Mouse (Mus musculus) intestine, embryonic 15.5 days (tissue): Measurements from ENCODE around the gene Zcchc7. TPM values are rescaled to one million over a fixed set of nuclear protein-coding genes. Genes with fewer than 3 reads are reported as not detected.
"Not testable (repeated sequence)": the region's sequence is repeated elsewhere in the genome, so short reads cannot be mapped to it uniquely, and the experiment has no call there.

Experiments used
- ATAC-seq: fragments of 200-750 bp; cut with Nextera tagmentation; 2 replicates; pipeline ENCODE4 v1.8.0; 2017; ENCODE audit warnings: moderate TSS enrichment, moderate library complexity
- H3K27ac ChIP-seq: fragments of 300-500 bp; sonication (generic); 2 replicates; pipeline ENCODE4 v1.5.1; 2015; ENCODE audit warnings: mild to moderate bottlenecking, inconsistent platforms
- H3K27me3 ChIP-seq: fragments of 300-500 bp; sonication (generic); replicated peaks from 2 replicates; pipeline ENCODE4 v1.6.1; 2015; ENCODE audit warnings: inconsistent platforms
- H3K36me3 ChIP-seq: fragments of 300-500 bp; sonication (generic); 2 replicates; pipeline ENCODE4 v1.6.1; 2015; ENCODE audit warnings: inconsistent platforms
- H3K4me1 ChIP-seq: fragments of 300-500 bp; sonication (generic); replicated peaks from 2 replicates; pipeline ENCODE4 v1.6.1; 2015; ENCODE audit warnings: inconsistent platforms
- H3K4me2 ChIP-seq: fragments of 300-500 bp; sonication (generic); replicated peaks from 2 replicates; pipeline ENCODE4 v1.6.1; 2015; ENCODE audit warnings: mild to moderate bottlenecking, inconsistent platforms
- H3K4me3 ChIP-seq: fragments of 300-500 bp; sonication (generic); replicated peaks from 2 replicates; pipeline ENCODE4 v1.5.1; 2015; ENCODE audit warnings: inconsistent platforms
- H3K9ac ChIP-seq: fragments of 300-500 bp; sonication (generic); 2 replicates; pipeline ENCODE4 v1.6.1; 2015; ENCODE audit warnings: inconsistent platforms
- H3K9me3 ChIP-seq: fragments of 300-500 bp; sonication (generic); 2 replicates; pipeline ENCODE4 v1.6.1; 2016; ENCODE audit warnings: inconsistent platforms
- WGBS: fragments of 180-500 bp; shearing (Covaris S2); methylation state at CpG from one replicate; pipeline ENCODE4 v1.1.7; 2015; 5-methylcytosine and 5-hydroxymethylcytosine counted together
- polyA plus RNA-seq: library from polyadenylated mRNA; unstranded; fragments of >200 nt; fragmentation: Nextera tagmentation; extraction: Ambion mirVana; gene quantifications from 2 replicates; pipeline ENCODE4 v1.2.1, GENCODE M21; 2015

Zcchc7 gene
- polyA plus RNA-seq, 1 experiment from 2014 or later, result 47.6 TPM

- H3K4me1 ChIP-seq, result no peaks in the 10 kb centered on the region
- H3K27ac ChIP-seq, result no peak overlapping the region
- H3K9ac ChIP-seq, result no peak overlapping the region
- H3K27me3 ChIP-seq, result no peaks in the 10 kb centered on the region
- H3K36me3 ChIP-seq, result peaks cover 21% of the 10 kb centered on the region; the same call in 1 of the 2 replicates
- no peak overlapping the region for H3K4me3 ChIP-seq
- H3K4me2 ChIP-seq, result no peak overlapping the region
- ATAC-seq, result no peak
- WGBS, result 76% methylated on average over 3 of the region's 3 CpGs
- no peaks in the 10 kb centered on the region for H3K9me3 ChIP-seq
Measured at GRCm38 (mm10) chr4:44928790-44929189, 173.1 kb downstream of the Zcchc7 start.

GRCm38 (mm10) chr4:44930406-44930805 lies 174.7 kb downstream of the Zcchc7 start:
- Histone ChIP-seq H3K4me2 (no peak overlapping the region), H3K4me3 (no peak overlapping the region), H3K36me3 (peaks cover 21% of the 10 kb centered on the region; the same call in 1 of the 2 replicates), H3K27me3 (no peaks in the 10 kb centered on the region), H3K4me1 (no peaks in the 10 kb centered on the region), H3K9me3 (no peaks in the 10 kb centered on the region), H3K9ac (no peak overlapping the region), H3K27ac (no peak overlapping the region)
- no peak for ATAC-seq
- WGBS, result 94% methylated on average over 7 of the region's 7 CpGs

GRCm38 (mm10) chr4:44931732-44932131 lies 176.1 kb downstream of the Zcchc7 start:
- H3K27me3 ChIP-seq, result no peaks in the 10 kb centered on the region
- H3K9ac ChIP-seq, result no peak overlapping the region
- ATAC-seq, result no peak
- WGBS, result 97% methylated on average over 6 of the region's 6 CpGs
- no peaks in the 10 kb centered on the region for H3K4me1 ChIP-seq
- H3K4me3 ChIP-seq, result no peak overlapping the region
- no peak overlapping the region for H3K27ac ChIP-seq
- H3K9me3 ChIP-seq, result no peaks in the 10 kb centered on the region
- peaks cover 16% of the 10 kb centered on the region; the same call in 1 of the 2 replicates for H3K36me3 ChIP-seq
- H3K4me2 ChIP-seq, result no peak overlapping the region

GRCm38 (mm10) chr4:44938359-44939340 lies 183.0 kb downstream of the Zcchc7 start:
- Histone ChIP-seq H3K9me3 (no peaks in the 10 kb centered on the region), H3K9ac (no peak overlapping the region), H3K4me3 (no peak overlapping the region), H3K4me1 (no peaks in the 10 kb centered on the region), H3K4me2 (no peak overlapping the region), H3K27me3 (no peaks in the 10 kb centered on the region), H3K36me3 (no peaks in the 10 kb centered on the region), H3K27ac (no peak overlapping the region)
- ATAC-seq, result no peak
- 78% methylated on average over 8 of the region's 8 CpGs for WGBS

- Histone ChIP-seq H3K4me1 (no peaks in the 10 kb centered on the region), H3K9me3 (no peaks in the 10 kb centered on the region), H3K27ac (no peak overlapping the region), H3K4me2 (no peak overlapping the region), H3K4me3 (no peak overlapping the region), H3K36me3 (no peaks in the 10 kb centered on the region), H3K27me3 (no peaks in the 10 kb centered on the region), H3K9ac (no peak overlapping the region)
- no peak for ATAC-seq
- 84% methylated on average over 14 of the region's 14 CpGs for WGBS
Measured at GRCm38 (mm10) chr4:44939576-44940249, 184.0 kb downstream of the Zcchc7 start.

GRCm38 (mm10) chr4:44940286-44940685 lies 184.6 kb downstream of the Zcchc7 start:
- Histone ChIP-seq H3K36me3 (no peaks in the 10 kb centered on the region), H3K9me3 (no peaks in the 10 kb centered on the region), H3K4me1 (no peaks in the 10 kb centered on the region), H3K4me2 (no peak overlapping the region), H3K27me3 (no peaks in the 10 kb centered on the region), H3K9ac (no peak overlapping the region), H3K27ac (no peak overlapping the region), H3K4me3 (no peak overlapping the region)
- ATAC-seq, result no peak
- WGBS, result 51% methylated on average over 9 of the region's 9 CpGs

GRCm38 (mm10) chr4:44942237-44942636 lies 186.6 kb downstream of the Zcchc7 start:
- Histone ChIP-seq H3K9me3 (no peaks in the 10 kb centered on the region), H3K36me3 (no peaks in the 10 kb centered on the region), H3K9ac (no peak overlapping the region), H3K27ac (no peak overlapping the region), H3K4me3 (no peak overlapping the region), H3K4me2 (no peak overlapping the region), H3K27me3 (no peaks in the 10 kb centered on the region), H3K4me1 (no peaks in the 10 kb centered on the region)
- 54% methylated on average over 1 of the region's 1 CpGs for WGBS
- ATAC-seq, result no peak

GRCm38 (mm10) chr4:44943480-44943879 lies 187.8 kb downstream of the Zcchc7 start:
- no peak overlapping the region for H3K4me2 ChIP-seq
- no peak for ATAC-seq
- no peaks in the 10 kb centered on the region for H3K4me1 ChIP-seq
- no peaks in the 10 kb centered on the region for H3K27me3 ChIP-seq
- H3K9ac ChIP-seq, result no peak overlapping the region
- no peaks in the 10 kb centered on the region for H3K9me3 ChIP-seq
- no peaks in the 10 kb centered on the region for H3K36me3 ChIP-seq
- no peak overlapping the region for H3K4me3 ChIP-seq
- no peak overlapping the region for H3K27ac ChIP-seq
- WGBS, result 74% methylated on average over 6 of the region's 6 CpGs

GRCm38 (mm10) chr4:44944426-44945075 lies 188.9 kb downstream of the Zcchc7 start:
- Histone ChIP-seq H3K27me3 (no peaks in the 10 kb centered on the region), H3K27ac (no peak overlapping the region), H3K9me3 (no peaks in the 10 kb centered on the region), H3K4me2 (no peak overlapping the region), H3K36me3 (no peaks in the 10 kb centered on the region), H3K4me3 (no peak overlapping the region), H3K9ac (no peak overlapping the region), H3K4me1 (no peaks in the 10 kb centered on the region)
- 83% methylated on average over 10 of the region's 10 CpGs for WGBS
- no peak for ATAC-seq

- H3K9ac ChIP-seq, H3K27ac ChIP-seq, H3K36me3 ChIP-seq, H3K27me3 ChIP-seq, H3K9me3 ChIP-seq, ATAC-seq, H3K4me3 ChIP-seq, H3K4me1 ChIP-seq, H3K4me2 ChIP-seq: not testable (repeated sequence)
- 94% methylated on average over 2 of the region's 2 CpGs for WGBS
Measured at GRCm38 (mm10) chr4:44946126-44946525, 190.4 kb downstream of the Zcchc7 start.

GRCm38 (mm10) chr4:44947464-44947863 lies 191.8 kb downstream of the Zcchc7 start:
- Histone ChIP-seq H3K4me3 (no peak overlapping the region), H3K4me1 (no peaks in the 10 kb centered on the region), H3K27ac (no peak overlapping the region), H3K9ac (no peak overlapping the region), H3K27me3 (no peaks in the 10 kb centered on the region), H3K9me3 (no peaks in the 10 kb centered on the region), H3K36me3 (no peaks in the 10 kb centered on the region), H3K4me2 (no peak overlapping the region)
- 84% methylated on average over 5 of the region's 5 CpGs for WGBS
- no peak for ATAC-seq

- ATAC-seq, result no peak
- H3K27ac ChIP-seq, result no peak overlapping the region
- no peaks in the 10 kb centered on the region for H3K36me3 ChIP-seq
- H3K4me3 ChIP-seq, result no peak overlapping the region
- H3K9ac ChIP-seq, result no peak overlapping the region
- H3K4me1 ChIP-seq, result no peaks in the 10 kb centered on the region
- no peaks in the 10 kb centered on the region for H3K9me3 ChIP-seq
- WGBS, result 75% methylated on average over 1 of the region's 1 CpGs
- no peaks in the 10 kb centered on the region for H3K27me3 ChIP-seq
- H3K4me2 ChIP-seq, result no peak overlapping the region
Measured at GRCm38 (mm10) chr4:44948314-44948713, 192.6 kb downstream of the Zcchc7 start.
